Mouse (Mus musculus): ENCODE data around the gene Mael.

Gene Mael

GRCm38 (mm10) chr1:166154162-166155112, 84.1 kb downstream of the Mael start:
- DNase-seq (ENCODE audit: low spot score in 2 of 2) = peak; percentile 63 to 89

GRCm38 (mm10) chr1:166153351-166154120, 85.0 kb downstream of the Mael start:
- peak; percentile 83 to 95 for DNase-seq (ENCODE audit: low spot score in 2 of 2)

- no peak for DNase-seq (ENCODE audit: low spot score in 2 of 2)
These were observed 86.5 kb downstream of the Mael start for GRCm38 (mm10) chr1:166152034-166152433.

GRCm38 (mm10) chr1:166151341-166151740, 87.2 kb downstream of the Mael start:
- no peak for DNase-seq (ENCODE audit: low spot score in 2 of 2)
